Mouse (Mus musculus): ENCODE measurements around the gene Tas2r129. TPM values are rescaled to one million over a fixed set of nuclear protein-coding genes. Genes with fewer than 3 reads are reported as not detected.
"Not testable (repeated sequence)": the region's sequence is repeated elsewhere in the genome, so short reads cannot be mapped to it uniquely, and the experiment has no call there.

Gene Tas2r129
- polyA plus RNA-seq (2012; rRNA removed): not detected in 2 replicates

DNA sequence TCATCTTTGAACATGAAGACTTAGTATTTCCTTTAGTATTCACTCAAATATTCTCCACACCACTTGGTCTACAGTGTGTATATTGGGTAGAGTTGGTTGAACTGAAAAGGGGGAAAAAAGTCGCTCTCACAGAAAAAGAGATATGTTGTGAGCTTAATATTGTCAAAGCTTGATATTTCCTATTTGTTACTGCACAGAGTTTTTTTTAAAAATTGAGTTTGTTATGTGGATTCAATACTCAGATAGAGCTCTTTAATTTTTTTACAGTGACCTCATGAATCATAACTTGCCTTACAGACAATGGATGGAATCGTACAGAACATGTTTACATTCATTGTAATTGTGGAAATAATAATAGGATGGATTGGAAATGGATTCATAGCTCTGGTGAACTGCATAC is at the start of gene Tas2r129:
Tas2r129 (plus strand) TSS at position 301 of the 400 bp plus-strand sequence.
- TF ChIP-seq CTCF (IDR thresholded peaks at IDR 0.05; ENCODE audit: borderline replicate concordance, control insufficient read depth, extremely low read depth, insufficient read depth, low read length, poor library complexity): no peak
- no peak for TF ChIP-seq POLR2A (IDR thresholded peaks at IDR 0.05; ENCODE audit: control insufficient read depth, extremely low read depth, insufficient read depth, low read length, poor library complexity)
- H3K27me3 ChIP-seq (ENCODE audit: control insufficient read depth, insufficient read depth, low read length): no peaks in the 10 kb centered on the region
- no peak for DNase-seq
- 81% methylated on average over 2 of the region's 2 CpGs for WGBS
- no peaks in the 10 kb centered on the region for H3K4me1 ChIP-seq (replicated peaks; ENCODE audit: control insufficient read depth, insufficient read depth, low read length)
- H3K27ac ChIP-seq (ENCODE audit: control insufficient read depth, insufficient read depth, low read length): no peak within 1 kb of the TSS
- H3K4me3 ChIP-seq (ENCODE audit: control insufficient read depth, insufficient read depth, low read length): no peak within 1 kb of the TSS
- H3K36me3 ChIP-seq (ENCODE audit: control insufficient read depth, insufficient read depth, low read length): no peaks in the 10 kb centered on the region

DNA sequence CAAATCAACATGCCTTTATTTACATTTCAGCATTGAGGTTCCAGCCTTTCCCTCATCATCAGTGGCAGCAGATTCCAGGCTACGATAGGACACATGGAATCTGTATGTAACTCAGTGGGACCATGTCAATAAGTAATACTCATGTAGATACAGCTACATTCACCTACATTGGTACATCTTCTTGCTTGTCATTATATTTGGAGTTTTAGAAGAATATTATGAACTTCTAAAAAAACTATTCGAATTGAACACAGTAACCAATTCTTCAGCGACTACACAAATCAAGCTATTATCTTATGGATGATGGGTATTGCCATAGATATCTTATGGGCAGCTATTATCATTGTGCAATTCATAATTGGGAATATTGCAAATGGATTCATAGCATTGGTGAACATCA is 41.6 kb upstream of the Tas2r129 start, which contains the start of gene Tas2r125:
Tas2r125 (plus strand) TSS at position 301 of the 400 bp plus-strand sequence.
- 87% methylated on average over 3 of the region's 3 CpGs for WGBS
- Histone ChIP-seq H3K4me1 (replicated peaks; ENCODE audit: control insufficient read depth, insufficient read depth, low read length) (no peaks in the 10 kb centered on the region), H3K36me3 (ENCODE audit: control insufficient read depth, insufficient read depth, low read length) (no peaks in the 10 kb centered on the region), H3K27me3 (ENCODE audit: control insufficient read depth, insufficient read depth, low read length) (no peaks in the 10 kb centered on the region), H3K27ac (ENCODE audit: control insufficient read depth, insufficient read depth, low read length) (no peak within 1 kb of the TSS), H3K4me3 (ENCODE audit: control insufficient read depth, insufficient read depth, low read length) (no peak within 1 kb of the TSS)
- DNase-seq: no peak
- TF ChIP-seq CTCF (IDR thresholded peaks at IDR 0.05; ENCODE audit: borderline replicate concordance, control insufficient read depth, extremely low read depth, insufficient read depth, low read length, poor library complexity) (no peak), POLR2A (IDR thresholded peaks at IDR 0.05; ENCODE audit: control insufficient read depth, extremely low read depth, insufficient read depth, low read length, poor library complexity) (no peak)

DNA sequence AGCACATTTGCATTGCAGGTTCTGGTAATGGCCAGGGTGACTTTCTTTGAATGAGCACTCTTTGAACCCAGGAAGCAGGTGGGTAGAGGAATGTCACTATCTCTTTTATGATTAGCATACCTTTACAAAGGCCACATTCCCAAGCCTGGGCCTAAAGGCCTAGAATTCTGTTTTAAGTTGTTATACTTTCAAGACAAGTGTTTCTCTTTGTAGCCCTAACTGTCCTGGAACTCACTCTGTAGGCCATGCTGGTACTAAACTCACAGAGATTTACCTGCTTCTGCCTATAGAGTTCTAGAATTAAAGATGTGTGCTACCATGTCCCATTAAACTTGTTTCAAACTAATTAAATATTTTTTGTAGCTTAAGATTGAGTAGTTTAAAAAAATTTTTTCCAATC is 9.5 kb upstream of the Tas2r129 start:
- H3K4me3 ChIP-seq (ENCODE audit: control insufficient read depth, insufficient read depth, low read length); H3K27ac ChIP-seq (ENCODE audit: control insufficient read depth, insufficient read depth, low read length); DNase-seq; H3K36me3 ChIP-seq (ENCODE audit: control insufficient read depth, insufficient read depth, low read length); H3K27me3 ChIP-seq (ENCODE audit: control insufficient read depth, insufficient read depth, low read length); H3K4me1 ChIP-seq (replicated peaks; ENCODE audit: control insufficient read depth, insufficient read depth, low read length): not testable (repeated sequence)

DNA sequence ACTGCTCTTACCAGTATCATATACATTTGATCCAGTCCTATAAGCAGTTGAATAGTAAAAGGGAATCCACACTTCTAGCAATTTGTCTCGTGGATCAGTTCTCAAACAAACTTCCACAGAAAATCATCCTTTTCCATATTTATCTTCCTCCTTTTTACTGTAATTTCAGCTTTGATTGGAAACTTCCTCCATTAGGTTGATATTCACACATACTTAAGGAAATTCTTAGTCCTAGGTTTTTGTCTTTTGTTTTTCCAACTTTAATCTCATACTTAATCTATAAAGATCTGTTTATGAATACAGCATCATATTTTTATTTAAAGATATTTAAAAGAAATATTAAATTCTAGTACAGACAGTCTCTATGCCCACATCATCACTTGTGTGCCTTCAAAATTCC is 6.9 kb downstream of the Tas2r129 start, which contains the start of gene Tas2r131:
Tas2r131 (minus strand) TSS at position 101 of the 400 bp plus-strand sequence.
- no peak for DNase-seq
- TF ChIP-seq CTCF (IDR thresholded peaks at IDR 0.05; ENCODE audit: borderline replicate concordance, control insufficient read depth, extremely low read depth, insufficient read depth, low read length, poor library complexity) (no peak), POLR2A (IDR thresholded peaks at IDR 0.05; ENCODE audit: control insufficient read depth, extremely low read depth, insufficient read depth, low read length, poor library complexity) (no peak)
- no peaks in the 10 kb centered on the region for H3K4me1 ChIP-seq (replicated peaks; ENCODE audit: control insufficient read depth, insufficient read depth, low read length)
- no peaks in the 10 kb centered on the region for H3K27me3 ChIP-seq (ENCODE audit: control insufficient read depth, insufficient read depth, low read length)
- H3K36me3 ChIP-seq (ENCODE audit: control insufficient read depth, insufficient read depth, low read length): no peaks in the 10 kb centered on the region
- 66% methylated on average over 1 of the region's 1 CpGs for WGBS
- H3K4me3 ChIP-seq (ENCODE audit: control insufficient read depth, insufficient read depth, low read length): no peak within 1 kb of the TSS
- H3K27ac ChIP-seq (ENCODE audit: control insufficient read depth, insufficient read depth, low read length): no peak within 1 kb of the TSS

DNA sequence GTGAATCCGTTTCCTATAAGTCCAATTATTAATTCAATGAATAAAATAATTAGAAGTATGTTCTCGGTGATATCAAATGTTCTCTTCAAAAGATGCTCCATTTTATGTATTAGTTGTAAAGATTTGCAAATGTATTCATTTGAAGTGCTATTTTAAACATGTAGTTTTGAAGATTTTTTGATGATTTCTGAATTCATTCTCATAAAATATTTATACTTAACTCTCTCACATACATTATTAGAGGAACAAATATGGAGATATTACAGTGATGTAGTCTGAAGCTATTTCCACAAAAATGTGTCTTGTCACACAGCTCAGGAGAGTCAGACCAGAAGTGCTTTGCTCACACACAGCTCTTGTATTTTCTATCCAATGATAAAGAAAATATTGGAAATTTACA is 30.0 kb downstream of the Tas2r129 start, which contains the start of gene Tas2r109:
Tas2r109 (minus strand) TSS at position 101 of the 400 bp plus-strand sequence.
- TF ChIP-seq POLR2A (IDR thresholded peaks at IDR 0.05; ENCODE audit: control insufficient read depth, extremely low read depth, insufficient read depth, low read length, poor library complexity): no peak
- no peak for TF ChIP-seq CTCF (IDR thresholded peaks at IDR 0.05; ENCODE audit: borderline replicate concordance, control insufficient read depth, extremely low read depth, insufficient read depth, low read length, poor library complexity)
- Histone ChIP-seq H3K36me3 (ENCODE audit: control insufficient read depth, insufficient read depth, low read length) (no peaks in the 10 kb centered on the region), H3K27ac (ENCODE audit: control insufficient read depth, insufficient read depth, low read length) (no peak within 1 kb of the TSS), H3K4me3 (ENCODE audit: control insufficient read depth, insufficient read depth, low read length) (no peak within 1 kb of the TSS), H3K4me1 (replicated peaks; ENCODE audit: control insufficient read depth, insufficient read depth, low read length) (no peaks in the 10 kb centered on the region), H3K27me3 (ENCODE audit: control insufficient read depth, insufficient read depth, low read length) (no peaks in the 10 kb centered on the region)
- DNase-seq: no peak
- WGBS: 80% methylated on average over 2 of the region's 2 CpGs

Other genes with a start within 250 kb of the Tas2r129 start
- not detected in 2 replicates for gene Tas2r122, start 239.2 kb upstream of the Tas2r129 start, polyA plus RNA-seq (2012; rRNA removed)
- gene Tas2r115, start 213.1 kb upstream of the Tas2r129 start, polyA plus RNA-seq (2012; rRNA removed): not detected in 2 replicates
- gene Tas2r124, start 196.4 kb upstream of the Tas2r129 start, polyA plus RNA-seq (2012; rRNA removed): not detected in 2 replicates
- gene Tas2r102, start 189.0 kb upstream of the Tas2r129 start, polyA plus RNA-seq (2012; rRNA removed): not detected in 2 replicates
- gene Tas2r136, start 172.9 kb upstream of the Tas2r129 start, polyA plus RNA-seq (2012; rRNA removed): not detected in 2 replicates
- 0.11 TPM in 1 of 2 replicates, not detected in the other for gene Tas2r117, start 148.3 kb upstream of the Tas2r129 start, polyA plus RNA-seq (2012; rRNA removed)
- gene Tas2r123, start 104.0 kb upstream of the Tas2r129 start, polyA plus RNA-seq (2012; rRNA removed): not detected in 2 replicates
- not detected in 2 replicates for gene Tas2r116, start 95.7 kb upstream of the Tas2r129 start, polyA plus RNA-seq (2012; rRNA removed)
- not detected in 2 replicates for gene Tas2r110, start 83.1 kb upstream of the Tas2r129 start, polyA plus RNA-seq (2012; rRNA removed)
- gene Tas2r113, start 58.1 kb upstream of the Tas2r129 start, polyA plus RNA-seq (2012; rRNA removed): not detected in 2 replicates
- not detected in 2 replicates for gene Tas2r125, start 41.5 kb upstream of the Tas2r129 start, polyA plus RNA-seq (2012; rRNA removed)
- gene Tas2r131, start 6.8 kb downstream of the Tas2r129 start, polyA plus RNA-seq (2012; rRNA removed): not detected in 2 replicates
- not detected in 2 replicates for gene Tas2r109, start 29.9 kb downstream of the Tas2r129 start, polyA plus RNA-seq (2012; rRNA removed)
- not detected in 2 replicates for gene Tas2r103, start 86.0 kb downstream of the Tas2r129 start, polyA plus RNA-seq (2012; rRNA removed)
- not detected in 2 replicates for gene Tas2r140, start 104.7 kb downstream of the Tas2r129 start, polyA plus RNA-seq (2012; rRNA removed)
- 39.1 and 51.8 TPM in 2 replicates for gene Smim10l1, start 153.8 kb downstream of the Tas2r129 start, polyA plus RNA-seq (2012; rRNA removed)